Mouse (Mus musculus) E14TG2a.4 (cell line): ENCODE data around the gene Gpr65.

Experiments
- H3K27me3 ChIP-seq: 2 replicates; pipeline ENCODE4 v1.6.1; 2014; ENCODE audit warnings: low read length, control low read depth; ENCODE audit not compliant: insufficient read depth
- H3K36me3 ChIP-seq: 2 replicates; pipeline ENCODE4 v1.6.1; 2014; ENCODE audit warnings: low read length, control low read depth; ENCODE audit not compliant: insufficient read depth
- H3K4me1 ChIP-seq: replicated peaks from 2 replicates; pipeline ENCODE4 v1.6.1; 2014; ENCODE audit warnings: low read depth, low read length, control low read depth
- H3K4me3 ChIP-seq: replicated peaks from 2 replicates; pipeline ENCODE4 v1.5.1; 2014; ENCODE audit warnings: mild to moderate bottlenecking, low read length
- H3K9me3 ChIP-seq: 2 replicates; pipeline ENCODE4 v1.6.1; 2014; ENCODE audit warnings: low read length, control low read depth
- CTCF ChIP-seq: conservative IDR thresholded peaks from 2 replicates; pipeline ENCODE4 v1.5.1; 2014; ENCODE audit warnings: low read length
- NANOG ChIP-seq: IDR thresholded peaks from 2 replicates; pipeline ENCODE4 v1.6.1; 2014; ENCODE audit warnings: borderline replicate concordance, low read length, mixed read lengths
- POU5F1 ChIP-seq: IDR thresholded peaks from 2 replicates; pipeline ENCODE4 v1.6.1; 2014; ENCODE audit warnings: low read length, borderline replicate concordance

The Gpr65 gene

DNA sequence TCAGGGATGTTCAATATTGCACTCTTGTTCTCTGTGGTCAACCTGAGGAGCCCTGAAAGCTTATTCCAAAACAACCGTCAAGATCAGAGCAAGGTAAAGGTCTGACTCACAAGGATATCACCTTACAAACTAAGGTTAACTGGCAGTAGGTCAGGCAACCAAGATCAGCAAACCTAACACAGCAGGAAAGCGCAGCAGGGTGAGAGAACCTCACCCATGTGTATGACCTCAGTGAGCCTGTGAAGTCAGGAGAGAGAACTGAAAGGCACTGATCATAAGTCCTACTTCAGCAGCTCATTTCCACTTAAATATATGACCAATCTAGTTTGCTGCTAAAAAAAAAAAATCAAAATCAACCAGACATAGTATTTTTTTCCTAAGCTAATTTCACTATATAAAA is 16.0 kb upstream of the Gpr65 start:
- no peak overlapping the region for H3K4me3 ChIP-seq
- no peaks in the 10 kb centered on the region for H3K9me3 ChIP-seq
- H3K4me1 ChIP-seq: no peaks in the 10 kb centered on the region
- no peak for TF ChIP-seq CTCF
- TF ChIP-seq NANOG: no peak
- no peak for TF ChIP-seq POU5F1
- H3K27me3 ChIP-seq: no peaks in the 10 kb centered on the region
- H3K36me3 ChIP-seq: no peaks in the 10 kb centered on the region

DNA sequence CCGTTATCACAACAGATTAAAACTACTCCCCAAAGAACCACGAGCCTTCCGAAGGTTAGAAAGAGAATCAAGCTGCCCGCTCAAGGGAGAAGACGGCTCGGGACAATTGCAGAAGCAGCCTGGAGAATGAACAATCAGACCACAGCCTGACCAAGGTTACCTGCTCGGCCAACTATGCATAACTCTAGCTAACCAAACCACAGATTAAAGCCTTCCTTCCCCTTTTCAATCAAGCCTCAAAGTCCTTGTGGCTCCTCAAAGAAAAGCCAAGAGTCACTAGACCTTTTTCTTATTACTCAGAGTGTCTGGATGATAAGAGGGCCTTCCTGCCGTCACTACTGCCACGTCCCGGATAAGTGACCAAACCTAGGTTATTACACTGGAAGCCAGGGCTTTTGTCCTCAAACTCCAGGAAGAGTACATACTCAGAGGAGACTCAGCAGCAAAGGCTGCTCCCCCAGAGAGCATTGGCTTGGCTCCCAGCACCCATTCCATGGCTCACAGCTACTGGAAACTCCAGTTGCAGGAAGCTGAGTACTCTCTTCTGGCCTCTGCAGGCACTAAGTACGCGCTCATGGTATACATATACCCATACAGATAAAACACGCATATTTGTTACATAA is 13.0 kb upstream of the Gpr65 start:
- Histone ChIP-seq H3K36me3 (no peaks in the 10 kb centered on the region), H3K4me1 (no peaks in the 10 kb centered on the region; the same call in 1 of the 2 replicates), H3K4me3 (no peak overlapping the region), H3K27me3 (no peaks in the 10 kb centered on the region), H3K9me3 (no peaks in the 10 kb centered on the region)
- TF ChIP-seq POU5F1 (no peak), NANOG (no peak), CTCF (no peak)

DNA sequence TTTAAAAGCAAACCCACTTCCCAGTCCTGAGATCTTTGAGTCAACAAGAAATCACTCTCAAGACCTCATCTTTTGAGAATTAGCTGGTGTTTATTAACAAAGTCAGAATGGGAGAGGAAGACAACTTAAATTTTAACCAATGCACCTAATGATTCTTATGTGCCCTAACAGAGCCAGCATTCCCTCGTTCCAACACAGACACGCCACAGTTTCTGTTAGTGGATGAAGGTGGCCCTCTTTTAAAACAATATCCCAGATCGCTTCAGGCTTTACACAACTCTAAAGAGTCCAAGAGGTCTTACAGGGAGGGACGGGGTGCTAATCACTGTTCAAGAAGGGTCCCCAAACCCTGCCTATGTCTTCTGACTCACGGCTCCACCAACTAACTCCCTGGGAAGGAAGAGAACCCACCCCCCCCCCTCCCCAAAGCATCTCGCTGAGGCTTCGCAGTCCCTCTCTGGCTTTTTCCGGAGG is 10.0 kb upstream of the Gpr65 start:
- Histone ChIP-seq H3K4me3 (peak overlapping the region; percentile 88), H3K27me3 (no peaks in the 10 kb centered on the region), H3K4me1 (no peaks in the 10 kb centered on the region; the same call in 1 of the 2 replicates), H3K36me3 (no peaks in the 10 kb centered on the region), H3K9me3 (no peaks in the 10 kb centered on the region)
- TF ChIP-seq NANOG (no peak), POU5F1 (no peak), CTCF (no peak)

DNA sequence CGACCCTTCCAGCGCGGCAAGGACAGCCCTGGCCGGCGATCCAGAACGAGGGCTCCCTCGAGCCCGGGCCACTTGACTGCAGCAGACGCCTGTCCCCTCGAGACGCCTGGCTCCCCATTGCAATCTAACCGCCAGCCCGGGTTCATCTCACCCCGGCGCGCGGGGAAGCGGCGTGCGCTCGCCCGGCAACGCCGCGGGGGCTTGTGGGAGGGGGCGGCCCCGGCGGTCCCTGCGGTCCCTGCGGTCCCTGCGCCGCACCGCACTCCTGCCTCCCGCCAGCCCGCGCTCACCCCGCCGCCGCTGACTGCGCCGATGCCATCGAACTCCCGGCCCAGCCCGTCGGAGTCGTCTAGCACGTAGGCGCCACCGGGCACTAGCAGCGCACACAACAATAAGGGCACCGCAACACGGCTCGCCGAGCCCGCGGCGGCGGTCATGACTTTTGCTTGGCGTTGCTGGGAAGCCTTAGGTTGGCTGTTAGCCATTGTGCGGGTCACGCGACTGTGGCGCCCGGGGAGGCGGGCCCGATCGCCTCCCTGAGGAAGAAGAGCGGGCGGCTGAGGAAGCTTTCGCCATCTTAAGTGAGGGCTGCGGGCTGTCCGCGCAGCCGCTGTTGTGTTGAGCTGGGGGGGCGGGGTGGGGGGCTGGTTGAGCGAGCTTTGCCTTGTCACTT is 9.5 kb upstream of the Gpr65 start, which contains the start of gene Galc:
Gene Galc, minus strand, starts transcription at position 615 of the 673 bp plus-strand sequence.
- TF ChIP-seq NANOG: no peak
- no peak for TF ChIP-seq POU5F1
- no peak for TF ChIP-seq CTCF
- Histone ChIP-seq H3K4me3 (peak within 1 kb of the TSS; percentile 88), H3K4me1 (no peaks in the 10 kb centered on the region; the same call in 1 of the 2 replicates), H3K27me3 (no peaks in the 10 kb centered on the region), H3K36me3 (no peaks in the 10 kb centered on the region), H3K9me3 (no peaks in the 10 kb centered on the region)

DNA sequence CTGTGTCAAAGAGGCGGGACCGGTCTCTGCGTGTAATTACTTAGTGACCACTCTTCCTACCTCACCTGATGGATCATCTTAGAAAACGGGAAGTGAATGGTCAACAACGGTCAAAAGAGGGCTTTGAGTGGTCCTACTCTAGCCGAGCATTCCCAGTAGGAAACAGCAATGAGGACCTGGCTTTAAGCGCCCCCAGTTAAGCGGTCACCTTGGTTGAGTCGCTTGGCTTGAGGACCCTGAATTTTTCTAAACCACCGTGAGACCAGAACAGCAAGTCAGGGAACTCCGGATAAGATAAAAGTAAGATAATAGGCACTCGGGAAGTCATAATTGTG is 8.9 kb upstream of the Gpr65 start:
- H3K36me3 ChIP-seq: no peaks in the 10 kb centered on the region
- H3K4me1 ChIP-seq: no peaks in the 10 kb centered on the region; the same call in 1 of the 2 replicates
- peak overlapping the region; percentile 88 for H3K4me3 ChIP-seq
- no peaks in the 10 kb centered on the region for H3K9me3 ChIP-seq
- no peaks in the 10 kb centered on the region for H3K27me3 ChIP-seq
- TF ChIP-seq POU5F1 (no peak), CTCF (no peak), NANOG (no peak)

DNA sequence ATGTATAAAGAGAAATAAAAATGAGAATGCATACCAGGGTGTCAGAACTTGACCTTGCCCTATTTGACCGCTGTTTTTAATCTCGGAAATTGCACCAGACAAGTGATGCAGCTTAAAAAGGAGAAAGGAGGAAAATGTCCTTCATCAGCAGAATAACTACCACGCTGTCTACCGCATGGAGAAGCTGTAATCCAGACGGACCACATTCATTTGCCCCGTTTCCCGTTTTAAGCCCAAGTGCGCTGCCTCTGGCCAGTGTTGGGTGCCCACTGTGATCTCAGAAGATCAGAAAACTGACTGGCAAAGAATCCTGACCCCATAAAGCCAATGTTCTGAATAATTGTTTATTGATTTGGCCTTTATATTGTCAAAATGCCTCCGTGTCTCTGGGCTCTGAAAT is 2.7 kb upstream of the Gpr65 start:
- TF ChIP-seq NANOG (no peak), POU5F1 (no peak), CTCF (no peak)
- H3K4me3 ChIP-seq: no peak overlapping the region
- H3K9me3 ChIP-seq: no peaks in the 10 kb centered on the region
- peaks cover 2% of the 10 kb centered on the region; the same call in 1 of the 2 replicates for H3K27me3 ChIP-seq
- no peaks in the 10 kb centered on the region for H3K4me1 ChIP-seq
- H3K36me3 ChIP-seq: no peaks in the 10 kb centered on the region

DNA sequence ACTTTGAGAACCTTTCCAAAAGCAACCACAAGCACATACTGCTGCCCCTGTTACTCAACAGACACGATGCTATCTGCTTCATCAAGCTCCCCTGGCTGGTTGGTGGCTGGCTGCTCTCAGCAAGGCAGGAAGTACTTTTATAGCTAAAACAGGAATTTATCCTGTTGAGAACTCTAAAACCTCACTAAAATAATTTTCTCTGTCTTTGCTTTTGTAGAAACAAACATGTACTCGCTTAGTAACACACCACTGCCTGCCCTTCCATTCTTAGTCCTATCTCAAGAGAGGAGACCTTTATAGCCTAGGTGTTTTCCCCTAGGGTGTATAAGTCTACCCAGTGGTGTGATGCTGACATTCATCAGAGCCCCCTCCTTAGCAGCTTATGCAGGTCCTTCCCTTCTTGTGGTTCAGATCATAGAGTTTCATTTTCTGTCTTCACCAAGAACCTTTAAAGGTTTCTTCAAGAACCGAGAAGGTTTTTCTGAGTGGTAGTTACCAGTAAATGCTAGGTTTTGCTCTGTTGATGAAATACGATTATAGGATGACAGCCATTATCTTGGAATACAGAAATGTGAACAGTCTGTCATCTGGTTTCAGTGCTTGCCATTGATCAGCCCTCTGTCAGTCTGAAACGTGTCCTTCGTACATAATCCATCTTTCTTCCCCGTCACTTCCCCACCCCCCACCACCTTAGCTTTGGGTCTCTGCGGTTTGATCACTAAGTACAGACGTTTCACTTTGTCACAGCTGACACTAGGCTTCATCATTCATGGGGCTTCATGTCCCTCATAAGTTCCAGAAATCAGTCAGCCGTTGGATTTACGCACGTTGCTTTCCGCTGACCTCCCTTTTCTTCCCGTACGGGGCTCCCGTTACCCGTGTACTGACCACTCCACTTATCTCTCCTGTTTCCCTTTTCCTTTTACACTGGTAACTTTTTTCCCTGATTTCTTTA is 1.6 kb downstream of the Gpr65 start:
- no peaks in the 10 kb centered on the region for H3K9me3 ChIP-seq

DNA sequence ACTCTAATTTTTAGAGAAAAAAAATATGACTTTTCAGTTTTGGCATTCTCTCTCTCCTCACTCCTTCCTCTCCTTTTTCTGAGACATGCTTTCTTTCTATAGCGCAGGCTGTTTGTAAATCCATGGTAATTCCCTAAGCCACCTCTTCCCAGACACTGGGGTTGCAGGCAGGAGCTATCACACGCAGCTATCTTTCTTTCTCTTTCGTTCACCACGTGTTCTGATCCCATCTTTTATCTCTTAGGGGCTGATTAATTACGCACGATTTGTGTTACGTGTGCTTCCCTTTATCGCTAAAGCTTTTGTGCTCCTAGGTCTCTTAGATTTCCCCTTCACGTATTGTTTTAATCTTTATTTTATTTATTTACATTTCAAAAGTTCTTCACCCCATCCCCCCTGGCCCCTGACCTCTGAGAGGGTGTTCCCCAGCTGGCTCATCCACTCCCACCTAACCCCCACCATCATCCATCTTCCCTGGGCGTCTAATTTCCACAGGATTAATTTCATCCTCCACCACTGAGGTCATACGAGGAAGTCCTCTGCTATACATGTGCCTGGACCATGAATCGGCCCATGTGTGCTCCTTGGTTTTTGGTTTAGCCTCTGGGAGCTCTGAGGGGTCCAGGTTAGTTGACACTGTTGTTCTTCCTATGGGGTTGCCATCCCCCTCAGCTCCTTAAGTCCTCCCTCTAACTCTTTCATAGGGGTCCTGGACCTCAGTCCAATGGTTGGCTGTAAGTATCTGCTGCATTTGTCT is 2.6 kb downstream of the Gpr65 start:
- TF ChIP-seq CTCF (no peak), NANOG (no peak), POU5F1 (no peak)

More for the DNA sequence above, 1.6 kb downstream of the Gpr65 start:
- H3K4me1 ChIP-seq: no peaks in the 10 kb centered on the region
- no peaks in the 10 kb centered on the region for H3K36me3 ChIP-seq
- TF ChIP-seq POU5F1 (no peak), NANOG (no peak), CTCF (no peak)
- no peak overlapping the region for H3K4me3 ChIP-seq
- peaks cover 6% of the 10 kb centered on the region; the same call in 1 of the 2 replicates for H3K27me3 ChIP-seq

More for the DNA sequence above, 2.6 kb downstream of the Gpr65 start:
- Histone ChIP-seq H3K36me3 (no peaks in the 10 kb centered on the region), H3K4me1 (no peaks in the 10 kb centered on the region), H3K9me3 (no peaks in the 10 kb centered on the region), H3K27me3 (peaks cover 6% of the 10 kb centered on the region; the same call in 1 of the 2 replicates), H3K4me3 (no peak overlapping the region)
